Mouse (Mus musculus) spleen, postnatal 36 days (tissue): ENCODE measurements at regions not wholly inside any gene's neighbourhood (a gene's known extent, or its start where the extent isn't known, plus 50 kb on each side); places are given as distances from the start of the nearest gene placed in this dataset.

Source experiments
- DNase-seq, 2 experiments: peaks; one replicate each; pipeline ENCODE4 v3.0.0; 2022; ENCODE audit warnings: low spot score in 2 of 2, mixed read lengths in 1 of 2

GRCm38 (mm10) chr13:39823346-39823954 lies 537.8 kb downstream of the Ofcc1 start:
- no peak for DNase-seq

- no peak for DNase-seq
Observed at GRCm38 (mm10) chr13:39774554-39774953, 586.7 kb downstream of the Ofcc1 start.

GRCm38 (mm10) chr13:39774111-39774510 lies 587.1 kb downstream of the Ofcc1 start:
- DNase-seq, result no peak

GRCm38 (mm10) chr13:39769228-39769627 lies 592.0 kb downstream of the Ofcc1 start:
- no peak for DNase-seq

DNA sequence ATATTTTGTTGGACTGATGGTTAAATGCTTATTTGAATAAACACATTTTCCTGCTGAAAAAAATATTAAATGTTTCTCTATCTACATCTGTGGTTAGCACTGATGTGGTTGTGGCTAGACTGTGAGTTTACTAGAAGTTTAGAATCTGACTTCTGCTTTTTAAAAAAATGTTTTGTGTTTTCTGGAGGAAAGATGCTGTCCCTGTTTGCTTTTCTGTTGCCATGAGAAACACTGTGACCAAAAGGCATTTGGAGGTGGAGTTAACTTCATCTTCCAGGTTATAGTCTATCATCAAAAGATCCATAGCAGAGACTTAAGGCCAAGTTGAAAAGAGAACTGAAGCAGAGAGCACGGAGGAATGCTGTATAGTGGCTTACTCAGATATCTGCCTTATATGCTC lies 594.4 kb downstream of the Ofcc1 start:
- DNase-seq, result no peak
